ENCODE assay signal across 23 mouse cellular contexts in genomic region chr5:67649156-67649555, GRCm38 (mm10). TPM values are rescaled to one million over a fixed set of nuclear protein-coding genes. Genes with fewer than 3 reads are reported as not detected.
DNase-seq lines count a peak whose midpoint lies in the region; ATAC-seq and TF ChIP-seq lines count a peak whose summit lies in the region.
"Had no signal": no experiment of that assay in that cellular context is flagged by ENCODE, and none has a peak within 500 bp of the region (broad histone marks: within the 10 kb centered on the region; RNA-seq: fewer than 3 reads in every experiment).

No protein-coding gene starts in this region.

- H3K9me3 ChIP-seq in heart, embryonic 10.5 days, result no peaks in the 10 kb centered on the region
- no peaks in the 10 kb centered on the region for H3K9me3 ChIP-seq in intestine, embryonic 16.5 days (ENCODE audit: control insufficient read depth, low read length)
- no peaks in the 10 kb centered on the region for H3K9me3 ChIP-seq in intestine, postnatal 0 days (ENCODE audit: control insufficient read depth)
- H3K9me3 ChIP-seq: G1E had no signal

- no peaks in the 10 kb centered on the region for H3K36me3 ChIP-seq in heart, embryonic 10.5 days
- 0 out of 2 replicates have a peak, but pooled peaks cover under 1% of the 10 kb centered on the region for H3K36me3 ChIP-seq in intestine, embryonic 16.5 days (ENCODE audit: control insufficient read depth, insufficient read depth, low read length)
- peaks cover 41% of the 10 kb centered on the region for H3K36me3 ChIP-seq in intestine, postnatal 0 days (ENCODE audit: control insufficient read depth, insufficient read depth)

- peak; percentile 66 for DNase-seq in heart, adult 11 months
- no peak for DNase-seq in heart, adult 9 months (ENCODE audit: low spot score in 2 of 2)
- DNase-seq in heart, embryonic 10.5 days (ENCODE audit: low spot score), result peak; percentile 54
- DNase-seq in heart, postnatal 4 days, result no peak
- DNase-seq: adrenal gland, adult 2 months; adrenal gland, adult 8-10 months; adrenal gland, postnatal 10 days; adrenal gland, postnatal 14 days; adrenal gland, postnatal 25 days; adrenal gland, postnatal 36 days; B cell, adult 2 months; cerebellum, adult 11 months; cerebellum, adult 11-12 months; cerebellum, adult 18-20 months had no signal

- H3K27ac ChIP-seq in heart, embryonic 10.5 days, result no peak overlapping the region
- no peak overlapping the region for H3K27ac ChIP-seq in intestine, embryonic 16.5 days (ENCODE audit: low read length)
- H3K27ac ChIP-seq in intestine, postnatal 0 days (ENCODE audit: low read depth, low read length), result no peak overlapping the region

- no peaks in the 10 kb centered on the region for H3K27me3 ChIP-seq in heart, embryonic 10.5 days (ENCODE audit: insufficient read depth, poor library complexity, severe bottlenecking)
- H3K27me3 ChIP-seq in intestine, embryonic 16.5 days (replicated peaks; ENCODE audit: control insufficient read depth, insufficient read depth, low read length), result no peaks in the 10 kb centered on the region
- no peaks in the 10 kb centered on the region for H3K27me3 ChIP-seq in intestine, postnatal 0 days (replicated peaks; ENCODE audit: control insufficient read depth, insufficient read depth, low read length)
- H3K27me3 ChIP-seq: CH12.LX, Patski had no signal

- no peaks in the 10 kb centered on the region for H3K4me1 ChIP-seq in heart, embryonic 10.5 days
- H3K4me1 ChIP-seq in intestine, embryonic 16.5 days (ENCODE audit: control insufficient read depth, insufficient read depth, low read length), result no peaks in the 10 kb centered on the region
- H3K4me1 ChIP-seq in intestine, postnatal 0 days (replicated peaks; ENCODE audit: control insufficient read depth, insufficient read depth, low read length), result no peaks in the 10 kb centered on the region

- WGBS in heart, embryonic 10.5 days, result 78% methylated on average over 4 of the region's 4 CpGs
- WGBS in intestine, embryonic 16.5 days, result 83% methylated on average over 4 of the region's 4 CpGs
- 72% methylated on average over 4 of the region's 4 CpGs for WGBS in intestine, postnatal 0 days

- no peak overlapping the region for H3K4me2 ChIP-seq in intestine, embryonic 16.5 days (ENCODE audit: low read depth, low read length)
- no peak overlapping the region for H3K4me2 ChIP-seq in intestine, postnatal 0 days (replicated peaks; ENCODE audit: low read depth)

- TF ChIP-seq CTCF in intestine, postnatal 0 days (IDR thresholded peaks at IDR 0.05; ENCODE audit: low read depth), result no peak

- peak; percentile 44; the same call in 1 of the 2 replicates for ATAC-seq in intestine, embryonic 16.5 days
- no peak for ATAC-seq in intestine, postnatal 0 days
- ATAC-seq: activated CD4-positive, CD25-positive, alpha-beta regulatory T cell, adult 4 months; CD4-positive, CD25-positive, alpha-beta regulatory T cell, adult 4 months; Patski had no signal

- no peak overlapping the region for H3K4me3 ChIP-seq in heart, embryonic 10.5 days
- no peak overlapping the region for H3K4me3 ChIP-seq in intestine, embryonic 16.5 days (ENCODE audit: low read length)
- H3K4me3 ChIP-seq in intestine, postnatal 0 days (ENCODE audit: low read depth, low read length), result no peak overlapping the region

- no peak overlapping the region for H3K9ac ChIP-seq in intestine, embryonic 16.5 days (ENCODE audit: low read depth, low read length)
- H3K9ac ChIP-seq in intestine, postnatal 0 days (ENCODE audit: low read depth, low read length), result no peak overlapping the region

RNA-seq across cellular contexts. Expression of gene Shisa3, which starts 41.5 kb away (rescaled TPM):
- 0.90 and 12.9 TPM in 2 replicates for polyA plus RNA-seq in heart, embryonic 10.5 days (2016; fragmentation: Nextera tagmentation; extraction: Ambion mirVana)
- 1 to 10 TPM in 1 of 2 experiments, under 1 TPM in 1; 0.99 to 1.2 TPM for total RNA-seq in heart, postnatal 4 days (2021)
- 14.2 and 15.1 TPM in 2 replicates for polyA plus RNA-seq in intestine, embryonic 16.5 days (2015; fragmentation: Nextera tagmentation; extraction: Ambion mirVana)
- 6.6 and 6.9 TPM in 2 replicates for polyA plus RNA-seq in intestine, postnatal 0 days (2015; fragmentation: Nextera tagmentation; extraction: Ambion mirVana)
- total RNA-seq: CH12.LX, MEL had no signal
- polyA plus RNA-seq: C2C12, G1E, Patski had no signal

Comparison
In these comparisons a context has a peak if more than half of its experiments do, and no peak if none do; other contexts are left out.
1. DNase-seq: peak in heart, adult 11 months (single experiment) and heart, embryonic 10.5 days (single experiment); none in heart, adult 9 months (0 of 2) and heart, postnatal 4 days (single experiment).